Mouse (Mus musculus): ENCODE measurements at regions not wholly inside any gene's neighbourhood (a gene's known extent, or its start where the extent isn't known, plus 50 kb on each side); places are given as distances from the start of the nearest gene placed in this dataset.

DNA sequence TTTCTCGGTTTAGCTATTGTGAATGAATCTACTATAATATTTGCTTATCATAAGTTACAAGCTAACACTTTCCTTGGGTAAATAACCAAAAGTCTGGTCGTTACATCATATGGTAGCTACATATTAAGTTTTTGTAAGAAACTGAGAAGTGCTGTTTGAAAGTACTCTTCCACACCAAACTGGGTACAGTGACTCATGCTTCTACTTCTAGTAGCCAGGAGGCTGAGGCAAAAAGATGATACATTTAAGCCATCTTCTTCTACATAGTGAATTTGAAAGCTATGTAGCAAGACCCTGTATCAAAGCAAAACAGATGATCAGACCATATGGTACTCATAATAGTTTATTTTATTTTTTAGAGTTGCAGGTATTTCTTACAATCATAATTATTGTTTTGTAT is 335.8 kb upstream of the Frg1 start:
- H3K4me2 ChIP-seq = no peak overlapping the region
- no peak overlapping the region for H3K9ac ChIP-seq
- no peaks in the 10 kb centered on the region for H3K36me3 ChIP-seq
- no peaks in the 10 kb centered on the region; the same call in 1 of the 2 replicates for H3K4me1 ChIP-seq (replicated peaks)
- no peak for ATAC-seq (ENCODE audit: low read depth)
- no peaks in the 10 kb centered on the region for H3K27me3 ChIP-seq
- no peak overlapping the region for H3K4me3 ChIP-seq
- no peaks in the 10 kb centered on the region for H3K9me3 ChIP-seq
- H3K27ac ChIP-seq (replicated peaks) = no peak overlapping the region
- 82% methylated on average over 2 of the region's 2 CpGs for WGBS

DNA sequence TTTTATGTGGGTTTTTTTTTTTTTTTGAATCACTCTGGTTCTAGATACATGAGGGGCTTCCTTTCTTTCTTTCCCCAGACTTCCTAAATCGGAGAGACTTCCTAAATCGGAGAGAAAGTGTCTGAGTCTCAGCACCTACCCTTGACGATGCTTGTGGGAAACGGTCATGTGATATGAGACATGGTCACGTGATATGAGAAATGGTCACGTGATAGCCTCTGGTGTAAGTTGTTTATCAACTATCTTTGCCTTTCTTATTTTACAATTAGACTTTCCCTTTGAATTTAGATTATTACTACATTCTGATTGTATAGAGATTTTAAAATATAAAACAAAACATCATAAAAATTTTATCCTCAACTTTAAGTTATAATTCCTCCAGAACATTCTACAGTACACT is 330.1 kb upstream of the Frg1 start:
- Histone ChIP-seq H3K4me1 (replicated peaks) (0 out of 2 replicates have a peak, but pooled peaks cover 4% of the 10 kb centered on the region), H3K9me3 (no peaks in the 10 kb centered on the region), H3K9ac (no peak overlapping the region), H3K36me3 (no peaks in the 10 kb centered on the region), H3K4me2 (no peak overlapping the region), H3K27ac (replicated peaks) (no peak overlapping the region), H3K4me3 (no peak overlapping the region), H3K27me3 (no peaks in the 10 kb centered on the region)
- ATAC-seq (ENCODE audit: low read depth) = no peak
- WGBS = 95% methylated on average over 6 of the region's 6 CpGs

DNA sequence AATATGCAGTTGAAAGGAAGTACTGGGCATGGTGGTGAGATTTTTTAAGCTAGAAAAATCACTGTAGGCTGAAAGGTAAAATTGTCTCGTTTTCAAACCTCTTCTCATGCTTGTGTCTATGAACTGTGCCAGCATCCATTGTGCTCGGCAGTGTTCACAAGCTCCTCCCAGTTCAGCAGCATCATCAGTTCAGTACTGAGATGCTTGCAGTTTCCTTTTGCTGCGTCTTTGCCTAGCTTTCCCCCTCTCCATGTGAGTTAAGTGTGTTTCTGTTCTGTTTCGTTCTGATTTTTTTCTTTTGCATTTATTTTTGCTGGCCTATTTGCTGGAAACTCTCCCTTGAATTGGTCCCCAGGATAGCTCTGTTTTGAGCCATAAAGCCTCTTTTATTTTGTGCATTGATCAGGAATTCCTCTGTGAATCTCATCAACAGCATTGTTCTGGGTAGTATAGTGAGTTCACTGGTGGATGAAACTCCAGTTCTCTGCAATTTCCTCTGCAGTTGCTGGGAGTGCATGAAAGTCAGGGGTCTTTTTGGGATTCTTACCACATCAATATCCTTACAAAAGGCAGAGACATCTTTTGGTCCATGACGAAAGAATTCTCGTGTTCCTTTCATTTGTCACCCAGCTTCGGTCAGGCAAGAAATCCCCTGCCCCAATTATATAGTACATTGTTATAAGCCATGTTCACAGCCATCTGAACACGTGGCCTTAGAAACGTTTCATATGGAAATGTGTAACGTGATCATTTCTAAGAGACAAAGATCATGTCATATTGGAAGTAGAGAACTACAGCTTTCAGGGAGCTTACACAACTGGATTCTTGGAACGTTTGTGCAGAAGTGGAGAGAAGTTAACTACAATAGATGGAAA is 326.2 kb upstream of the Frg1 start:
- no peaks in the 10 kb centered on the region for H3K27me3 ChIP-seq
- 0 out of 2 replicates have a peak, but pooled peaks cover 4% of the 10 kb centered on the region for H3K4me1 ChIP-seq (replicated peaks)
- H3K4me3 ChIP-seq = no peak overlapping the region
- H3K4me2 ChIP-seq = peak overlapping the region; percentile 31
- 44% methylated on average over 11 of the region's 11 CpGs for WGBS
- no peaks in the 10 kb centered on the region for H3K9me3 ChIP-seq
- H3K27ac ChIP-seq (replicated peaks) = no peak overlapping the region
- ATAC-seq (ENCODE audit: low read depth) = peak; percentile 69; the same call in 1 of the 2 replicates
- no peak overlapping the region for H3K9ac ChIP-seq
- H3K36me3 ChIP-seq = no peaks in the 10 kb centered on the region

DNA sequence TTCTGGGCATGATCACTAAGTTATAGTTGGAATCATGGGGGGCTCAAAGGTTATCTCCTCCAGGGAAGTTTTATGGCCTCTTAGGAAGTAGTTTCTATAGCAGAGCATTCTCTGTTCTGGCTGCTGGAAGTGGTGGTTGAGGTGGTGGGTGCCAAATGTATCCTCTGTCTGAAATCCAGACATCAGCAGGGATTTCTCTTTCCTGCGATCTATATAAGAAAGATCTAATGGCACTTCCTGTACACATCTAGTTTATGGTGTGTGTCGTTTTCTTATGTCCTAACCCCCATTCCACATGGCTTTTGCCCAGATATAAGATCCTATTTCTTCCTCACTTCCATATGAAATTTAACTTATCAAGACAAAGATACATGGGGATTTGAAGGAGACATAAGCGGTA is 300.1 kb upstream of the Frg1 start:
- no peaks in the 10 kb centered on the region for H3K36me3 ChIP-seq
- 91% methylated on average over 3 of the region's 3 CpGs for WGBS
- H3K27me3 ChIP-seq = no peaks in the 10 kb centered on the region
- H3K9me3 ChIP-seq = no peaks in the 10 kb centered on the region
- ATAC-seq (ENCODE audit: low read depth) = no peak
- no peak overlapping the region for H3K4me2 ChIP-seq
- no peak overlapping the region for H3K4me3 ChIP-seq
- H3K9ac ChIP-seq = no peak overlapping the region
- no peak overlapping the region for H3K27ac ChIP-seq (replicated peaks)
- H3K4me1 ChIP-seq (replicated peaks) = no peaks in the 10 kb centered on the region

DNA sequence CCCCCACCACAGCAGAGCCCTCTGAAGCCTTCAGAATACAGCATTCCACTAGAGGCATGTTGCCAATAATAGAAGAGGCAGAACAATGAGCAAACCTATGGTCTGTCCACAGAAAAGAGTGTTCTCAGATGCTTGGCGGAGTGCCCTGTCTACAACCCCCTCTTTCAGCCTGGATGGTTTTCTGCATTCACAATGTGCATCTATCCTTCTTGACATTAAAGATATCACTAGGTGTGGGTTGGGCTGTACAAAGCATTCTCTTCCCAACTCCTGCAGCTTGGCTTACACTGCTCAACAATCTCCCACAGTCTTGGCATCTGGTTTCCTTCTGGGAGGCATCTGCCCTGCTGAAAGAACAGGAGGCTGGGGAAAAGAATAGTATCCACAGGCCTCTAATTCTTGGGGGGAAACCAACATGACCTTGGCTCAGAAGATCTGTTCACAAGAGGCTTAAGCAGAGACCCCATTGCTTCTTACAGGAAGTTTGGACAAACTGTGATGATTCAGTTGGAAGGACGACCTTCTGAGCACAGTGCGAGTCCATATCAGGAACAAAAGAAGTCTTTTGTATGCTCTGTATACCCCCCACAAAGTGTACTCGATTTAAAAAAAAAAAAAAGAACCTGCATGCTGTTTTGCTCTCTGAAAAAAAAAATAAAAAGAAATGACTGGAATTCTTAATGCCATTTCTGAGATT is 296.9 kb upstream of the Frg1 start:
- Histone ChIP-seq H3K4me1 (replicated peaks) (no peaks in the 10 kb centered on the region), H3K4me3 (no peak overlapping the region), H3K4me2 (no peak overlapping the region), H3K9me3 (no peaks in the 10 kb centered on the region), H3K27ac (replicated peaks) (no peak overlapping the region), H3K36me3 (no peaks in the 10 kb centered on the region), H3K9ac (no peak overlapping the region), H3K27me3 (no peaks in the 10 kb centered on the region)
- peak; percentile 59 for ATAC-seq (ENCODE audit: low read depth)
- 47% methylated on average over 4 of the region's 4 CpGs for WGBS

DNA sequence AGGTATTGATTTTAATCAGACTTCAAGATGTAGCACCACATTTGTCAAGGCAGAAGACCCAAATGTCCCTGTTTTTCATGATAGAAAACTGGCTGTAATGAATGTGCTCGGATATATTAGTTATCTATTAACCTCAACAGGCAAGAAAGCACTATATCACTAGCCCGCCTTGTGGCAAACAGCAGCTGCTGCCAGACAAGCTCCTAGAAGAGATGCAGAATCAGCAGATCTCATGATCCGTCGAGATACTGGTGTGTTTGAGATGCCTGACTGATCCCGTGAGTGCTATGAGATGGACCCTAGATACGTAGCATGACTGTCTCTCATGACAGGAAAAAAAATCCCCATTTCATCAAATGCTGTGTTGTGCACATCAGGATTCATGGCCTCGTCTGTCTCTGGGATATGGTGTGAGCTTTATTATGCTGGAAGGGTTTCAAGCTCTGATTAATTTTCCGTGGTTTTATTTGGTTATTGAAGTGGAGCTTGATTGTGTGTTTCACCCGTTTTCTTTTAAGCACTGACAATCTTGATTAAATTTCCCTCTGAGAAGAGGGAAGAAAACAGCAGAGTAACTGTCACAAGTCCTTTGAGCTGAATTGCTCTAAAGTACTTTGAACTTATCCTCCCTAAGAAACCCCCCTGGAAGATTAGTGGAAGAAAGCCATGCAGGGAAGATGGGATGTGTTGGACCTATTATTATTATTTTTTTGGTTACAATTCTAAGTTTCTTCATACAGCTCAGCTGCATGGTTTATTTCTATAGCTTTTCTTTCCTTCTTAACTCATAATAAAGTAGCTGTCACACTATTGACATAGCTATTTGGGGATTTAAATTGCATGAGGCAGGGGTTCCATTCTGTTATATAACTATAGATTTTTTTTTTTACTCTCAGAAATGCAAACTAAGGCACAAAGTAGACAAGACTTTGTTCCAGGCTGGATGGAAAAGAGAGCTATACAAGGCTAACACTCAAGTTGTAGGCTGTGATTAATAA is 287.4 kb upstream of the Frg1 start:
- H3K27me3 ChIP-seq = no peaks in the 10 kb centered on the region
- no peak overlapping the region for H3K4me3 ChIP-seq
- no peak overlapping the region for H3K9ac ChIP-seq
- WGBS = 52% methylated on average over 9 of the region's 9 CpGs
- H3K27ac ChIP-seq (replicated peaks) = 0 out of 2 replicates have a peak overlapping the region, but pooled peaks have one; percentile 33
- no peak for ATAC-seq (ENCODE audit: low read depth)
- H3K4me1 ChIP-seq (replicated peaks) = no peaks in the 10 kb centered on the region
- no peaks in the 10 kb centered on the region for H3K9me3 ChIP-seq
- no peaks in the 10 kb centered on the region for H3K36me3 ChIP-seq
- peak overlapping the region; percentile 11; the same call in 1 of the 2 replicates for H3K4me2 ChIP-seq

Data from neural tube, embryonic 13.5 days (tissue).